Mouse (Mus musculus): ENCODE data around the gene Klf8.
"Not testable (repeated sequence)": the region's sequence is repeated elsewhere in the genome, so short reads cannot be mapped to it uniquely, and the experiment has no call there.

Gene Klf8

GRCm38 (mm10) chrX:153237304-153237919, at the start of gene Klf8:
Gene Klf8, plus strand, starts transcription at chrX:153237466.
- DNase-seq (ENCODE audit: low read depth, low spot score) = peak; percentile 0

- peak; percentile 26 for DNase-seq (ENCODE audit: low read depth, low spot score)
Observed at GRCm38 (mm10) chrX:153199185-153199584, 38.1 kb upstream of the Klf8 start.

DNA sequence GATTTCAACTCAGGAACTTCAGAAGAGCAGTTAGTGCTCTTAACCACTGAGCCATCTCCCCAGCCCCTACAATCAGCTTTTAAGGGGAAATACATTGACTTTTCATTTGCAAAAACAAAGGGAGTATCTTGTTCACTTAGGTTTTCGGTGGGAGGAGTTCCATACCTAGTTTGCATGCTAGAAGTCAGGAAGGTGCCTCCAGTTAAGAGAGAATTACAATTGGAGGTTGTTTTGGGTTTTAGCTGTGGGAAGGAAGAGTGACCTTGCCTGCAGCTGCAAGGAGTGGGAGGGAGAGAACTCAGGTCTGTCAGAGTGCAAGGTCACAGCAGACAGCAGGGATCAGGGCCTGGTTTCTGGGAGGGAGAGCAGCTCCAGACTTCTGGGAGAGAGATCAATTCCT, 26.2 kb upstream of the Klf8 start:
- no peak for DNase-seq (ENCODE audit: low read depth, low spot score)

DNA sequence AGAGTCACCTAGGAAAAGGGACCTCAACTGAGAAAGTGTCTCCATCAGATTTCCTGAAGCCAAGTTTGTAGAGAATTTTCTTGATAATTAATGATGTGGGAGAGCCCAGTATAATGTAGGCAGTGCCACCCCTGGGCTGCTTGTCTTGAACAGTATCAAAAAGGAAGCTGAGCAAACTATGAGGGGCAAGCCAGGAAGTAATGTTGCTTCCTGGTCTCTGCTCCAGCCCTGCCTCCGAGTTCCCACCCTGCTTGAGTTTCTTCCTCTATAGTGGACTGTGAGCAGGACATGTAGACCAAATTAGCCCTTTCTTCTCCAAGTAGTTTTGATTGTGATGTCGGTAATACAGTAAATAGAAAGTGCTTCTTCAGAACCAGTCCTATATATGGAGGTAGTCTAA, 6.0 kb upstream of the Klf8 start:
- no peak for DNase-seq (ENCODE audit: low read depth, low spot score)

DNA sequence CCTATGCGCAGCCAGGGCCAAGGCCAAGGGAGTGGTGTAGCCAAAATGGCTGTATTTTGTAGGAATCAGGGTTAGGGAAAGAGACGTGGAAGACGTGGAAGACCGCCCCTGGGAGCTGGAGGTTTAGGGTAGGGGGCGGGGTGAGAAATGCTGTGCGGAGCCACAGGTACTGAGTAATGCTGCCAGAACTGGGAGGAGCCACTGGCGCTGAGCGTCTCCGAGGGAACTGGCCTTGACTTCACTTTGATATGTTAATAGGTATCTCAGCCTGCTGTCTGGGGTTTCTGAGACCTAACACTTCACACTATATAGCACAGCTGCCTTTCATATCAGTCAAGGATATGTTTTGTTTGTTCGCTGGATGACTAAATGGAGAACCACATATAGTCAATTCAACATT, 4.0 kb upstream of the Klf8 start:
- DNase-seq (ENCODE audit: low read depth, low spot score) = no peak

DNA sequence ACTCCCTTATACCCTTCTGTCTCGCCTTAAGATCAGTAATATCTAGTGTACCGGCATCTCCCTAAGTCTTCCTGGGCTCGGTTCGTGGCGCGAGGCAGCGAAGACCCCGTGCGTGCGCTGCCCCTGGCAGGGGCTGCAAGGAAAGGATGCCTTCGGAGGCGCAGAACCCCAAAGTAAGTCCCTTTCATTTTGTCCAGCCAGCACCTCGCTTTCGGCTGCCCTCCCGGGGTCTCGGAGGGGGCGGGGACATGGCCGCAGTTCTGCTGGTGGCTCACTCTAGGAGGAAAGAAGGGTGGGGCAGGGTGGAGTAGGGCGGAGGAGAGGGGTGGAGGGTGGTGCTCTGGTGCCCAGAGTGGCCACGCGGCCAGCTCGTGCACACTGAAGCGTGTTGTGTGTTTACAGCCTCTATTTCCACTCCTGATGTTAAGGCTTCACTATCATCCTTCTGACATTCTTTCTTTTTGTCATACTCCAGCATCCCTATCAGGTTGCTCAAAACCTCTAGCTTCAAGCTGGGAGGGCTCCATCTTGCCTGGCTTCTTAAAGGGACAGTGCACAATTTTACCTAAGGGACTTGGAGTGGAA, 746 bp downstream of the Klf8 start:
- peak; percentile 6 for DNase-seq (ENCODE audit: low read depth, low spot score)

GRCm38 (mm10) chrX:153254256-153254655, 17.0 kb downstream of the Klf8 start:
- DNase-seq (ENCODE audit: low read depth, low spot score) = no peak

- no peak for DNase-seq (ENCODE audit: low read depth, low spot score)
Observed at GRCm38 (mm10) chrX:153255504-153255903, 18.2 kb downstream of the Klf8 start.

- DNase-seq (ENCODE audit: low read depth, low spot score) = no peak
Observed at GRCm38 (mm10) chrX:153282185-153282584, 44.9 kb downstream of the Klf8 start.

DNA sequence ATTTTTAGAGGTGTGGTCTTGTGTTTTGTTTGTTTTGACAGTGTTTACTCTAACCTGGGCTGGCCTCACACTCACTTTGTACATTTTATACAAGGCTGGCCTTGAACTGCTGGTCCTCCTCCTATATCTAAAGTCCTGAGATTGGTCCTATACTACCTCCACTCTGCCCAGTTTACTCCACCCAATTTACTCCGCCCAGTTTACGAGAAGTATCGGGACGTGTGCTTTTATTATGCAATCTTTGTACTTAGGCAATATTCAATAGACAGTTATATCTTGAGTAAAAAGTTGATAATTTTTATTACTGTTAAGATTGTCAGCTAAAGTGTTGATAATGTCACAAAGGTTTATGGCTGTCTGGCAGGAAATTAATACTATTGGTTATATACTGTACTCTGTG, 74.1 kb downstream of the Klf8 start:
- DNase-seq (ENCODE audit: low read depth, low spot score) = no peak

DNA sequence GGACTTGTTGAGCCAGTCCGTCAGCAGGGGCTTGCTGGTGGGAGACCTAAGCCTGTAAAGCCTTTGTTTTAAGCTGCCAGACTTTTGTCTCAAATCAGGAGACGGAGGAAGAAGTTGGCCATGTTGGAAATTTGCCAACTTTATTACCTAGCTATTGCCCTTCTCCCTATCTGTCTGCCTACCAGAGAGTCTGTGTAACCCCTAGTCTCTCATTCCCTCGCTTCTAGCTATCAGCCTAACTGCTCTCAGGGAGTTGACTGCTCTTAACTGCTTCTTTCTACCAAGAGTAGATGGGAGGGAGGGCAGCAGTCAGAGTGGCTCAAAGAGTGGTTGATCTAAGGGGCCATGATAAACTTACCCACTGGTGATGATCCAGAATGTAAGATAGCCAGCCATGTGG, 85.8 kb downstream of the Klf8 start:
- no peak for DNase-seq (ENCODE audit: low read depth, low spot score)

DNA sequence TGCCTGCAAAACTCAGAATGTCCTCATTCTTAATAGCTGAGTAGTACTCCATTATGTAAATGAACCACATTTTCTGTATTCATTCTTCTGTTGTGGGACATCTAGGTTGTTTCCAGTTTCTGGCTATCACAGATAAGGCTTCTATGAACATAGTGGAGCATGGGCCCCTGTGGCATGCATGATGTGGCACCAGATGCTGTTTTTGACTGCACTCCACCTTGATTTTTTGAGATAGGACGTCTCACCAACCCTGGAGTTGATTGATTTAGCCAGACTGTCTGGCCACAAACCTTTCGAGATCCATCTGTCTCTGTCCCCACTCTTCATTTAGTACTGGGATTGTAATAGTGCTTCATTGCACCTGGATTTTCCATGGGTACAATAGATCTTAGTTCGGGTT, 96.9 kb downstream of the Klf8 start:
- not testable (repeated sequence) for DNase-seq (ENCODE audit: low read depth, low spot score)

GRCm38 (mm10) chrX:153359331-153360215, 122.3 kb downstream of the Klf8 start:
- peak; percentile 72 for DNase-seq (ENCODE audit: low read depth, low spot score)

GRCm38 (mm10) chrX:153360216-153360590, 122.9 kb downstream of the Klf8 start:
- peak; percentile 17 for DNase-seq (ENCODE audit: low read depth, low spot score)

GRCm38 (mm10) chrX:153360666-153361269, 123.5 kb downstream of the Klf8 start:
- peak; percentile 3 for DNase-seq (ENCODE audit: low read depth, low spot score)

DNA sequence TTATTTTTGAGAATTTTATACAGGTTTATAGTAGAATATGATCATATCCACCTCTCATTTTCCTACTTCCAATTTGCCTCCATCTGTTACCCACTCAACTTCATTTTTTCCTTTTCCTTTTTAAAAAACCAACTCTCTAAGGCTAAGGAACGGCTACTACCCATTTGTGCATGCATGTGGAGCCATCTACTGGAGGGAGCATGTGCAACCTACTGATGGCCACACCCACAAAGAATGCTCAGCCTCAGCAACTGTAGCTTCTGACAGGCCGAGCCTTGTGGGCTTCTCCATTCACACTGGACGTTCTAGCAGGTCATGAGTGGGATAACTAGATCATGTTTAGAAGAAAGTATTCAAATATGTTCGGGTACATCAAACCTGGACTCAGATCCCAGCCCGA, 129.5 kb downstream of the Klf8 start:
- DNase-seq (ENCODE audit: low read depth, low spot score) = peak; percentile 72

- peak; percentile 47 for DNase-seq (ENCODE audit: low read depth, low spot score)
Observed at GRCm38 (mm10) chrX:153369780-153370179, 132.5 kb downstream of the Klf8 start.

DNA sequence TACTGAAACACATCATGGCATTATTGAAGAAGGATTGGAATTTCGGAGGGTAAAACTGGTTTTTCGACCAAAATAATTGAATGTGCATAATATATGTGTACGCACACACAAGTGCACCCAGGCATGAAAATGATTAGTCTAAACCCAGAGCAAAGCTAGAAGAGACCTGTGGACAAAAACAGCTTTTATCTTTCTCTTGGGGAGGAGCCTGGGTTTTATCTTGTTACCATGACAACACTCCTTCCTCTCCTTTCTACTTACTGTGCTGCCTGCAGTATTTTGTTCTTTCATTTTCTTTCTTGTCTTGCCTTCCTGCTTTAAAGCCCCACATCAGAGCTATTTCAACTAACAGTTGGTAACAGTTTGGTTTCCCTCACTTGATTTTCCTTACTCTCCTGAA, 137.8 kb downstream of the Klf8 start:
- DNase-seq (ENCODE audit: low read depth, low spot score) = peak; percentile 64

DNA sequence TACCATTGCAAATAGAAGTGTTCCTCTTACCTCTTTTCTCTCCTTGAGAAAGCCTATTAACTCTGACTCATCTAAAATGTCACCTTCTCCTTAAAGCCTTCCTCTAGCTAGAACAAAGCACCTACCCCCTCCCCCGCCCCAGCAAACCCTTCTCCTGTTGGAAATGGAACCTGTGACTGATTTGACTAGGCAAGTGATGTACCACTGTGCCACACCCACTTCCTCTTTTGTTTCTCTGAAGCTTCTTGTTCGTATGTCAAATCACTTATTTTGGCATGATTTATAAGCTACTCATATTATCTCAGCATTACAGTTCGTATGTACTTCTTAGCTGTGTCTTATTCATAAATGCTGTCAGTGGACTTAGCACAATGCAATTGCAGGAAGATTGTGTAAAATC, 144.5 kb downstream of the Klf8 start:
- DNase-seq (ENCODE audit: low read depth, low spot score) = peak; percentile 17

- DNase-seq (ENCODE audit: low read depth, low spot score) = no peak
Observed at GRCm38 (mm10) chrX:153389291-153389690, 152.0 kb downstream of the Klf8 start.

GRCm38 (mm10) chrX:153417067-153417466, 179.8 kb downstream of the Klf8 start:
- no peak for DNase-seq (ENCODE audit: low read depth, low spot score)

- DNase-seq (ENCODE audit: low read depth, low spot score) = no peak
Observed at GRCm38 (mm10) chrX:153433659-153434293, 196.5 kb downstream of the Klf8 start.
